Mouse (Mus musculus) embryonic facial prominence, embryonic 11.5 days (tissue): Measurements from ENCODE around the gene Fmnl2. TPM values are rescaled to one million over a fixed set of nuclear protein-coding genes. Genes with fewer than 3 reads are reported as not detected.

ENCODE experiments used
- ATAC-seq: fragments of 200-750 bp; cut with Nextera tagmentation; replicated peaks from 2 replicates; pipeline ENCODE4 v1.8.0; 2017; ENCODE audit warnings: low read depth; ENCODE audit not compliant: insufficient number of reproducible peaks, low FRiP score, low TSS enrichment
- DNase-seq: peaks from one replicate; pipeline ENCODE4 v3.0.0-alpha.2; 2015; ENCODE audit warnings: low spot score
- H3K27ac ChIP-seq: fragments of 300-500 bp; sonication (generic); replicated peaks from 2 replicates; pipeline ENCODE4 v1.5.1; 2014; ENCODE audit warnings: mild to moderate bottlenecking, low read depth, low read length, control low read depth
- H3K27me3 ChIP-seq: fragments of 300-500 bp; sonication (generic); 2 replicates; pipeline ENCODE4 v1.6.1; 2014; ENCODE audit warnings: mild to moderate bottlenecking, low read length, moderate library complexity, mixed read lengths; ENCODE audit not compliant: control insufficient read depth, insufficient read depth
- H3K36me3 ChIP-seq: fragments of 300-500 bp; sonication (generic); replicated peaks from 2 replicates; pipeline ENCODE4 v1.6.1; 2014; ENCODE audit warnings: low read depth, mild to moderate bottlenecking, low read length, moderate library complexity, mixed read lengths; ENCODE audit not compliant: control insufficient read depth, insufficient read depth
- H3K4me1 ChIP-seq: fragments of 300-500 bp; sonication (generic); 2 replicates; pipeline ENCODE4 v1.6.1; 2014; ENCODE audit warnings: low read length, mixed read lengths; ENCODE audit not compliant: control insufficient read depth, insufficient read depth
- H3K4me2 ChIP-seq: fragments of 300-500 bp; sonication (generic); 2 replicates; pipeline ENCODE4 v1.6.1; 2014; ENCODE audit warnings: low read depth, mild to moderate bottlenecking, control low read depth, low read length, moderate library complexity
- H3K4me3 ChIP-seq: fragments of 300-500 bp; sonication (generic); 2 replicates; pipeline ENCODE4 v1.5.1; 2014; ENCODE audit warnings: low read depth, low read length, control low read depth
- H3K9ac ChIP-seq: fragments of 300-500 bp; sonication (generic); replicated peaks from 2 replicates; pipeline ENCODE4 v1.6.1; 2014; ENCODE audit warnings: mild to moderate bottlenecking, control low read depth, low read length
- H3K9me3 ChIP-seq: fragments of 300-500 bp; sonication (generic); replicated peaks from 2 replicates; pipeline ENCODE4 v1.6.1; 2016; ENCODE audit warnings: mild to moderate bottlenecking, low read length, inconsistent platforms, mixed read lengths; ENCODE audit not compliant: control insufficient read depth
- WGBS: fragments of 180-500 bp; shearing (Covaris S2); extraction: QIAGEN DNeasy Blood & Tissue Kit; methylation state at CpG from one replicate; pipeline ENCODE4 v1.1.7; 2014; 5-methylcytosine and 5-hydroxymethylcytosine counted together
- polyA plus RNA-seq: library from polyadenylated mRNA; unstranded; fragments of >200 nt; fragmentation: Nextera tagmentation; extraction: Ambion mirVana; gene quantifications from 2 replicates; pipeline ENCODE4 v1.2.1, GENCODE M21; 2014

The Fmnl2 gene
- polyA plus RNA-seq, 1 experiment from 2014 or later, result 10.8 TPM

DNA sequence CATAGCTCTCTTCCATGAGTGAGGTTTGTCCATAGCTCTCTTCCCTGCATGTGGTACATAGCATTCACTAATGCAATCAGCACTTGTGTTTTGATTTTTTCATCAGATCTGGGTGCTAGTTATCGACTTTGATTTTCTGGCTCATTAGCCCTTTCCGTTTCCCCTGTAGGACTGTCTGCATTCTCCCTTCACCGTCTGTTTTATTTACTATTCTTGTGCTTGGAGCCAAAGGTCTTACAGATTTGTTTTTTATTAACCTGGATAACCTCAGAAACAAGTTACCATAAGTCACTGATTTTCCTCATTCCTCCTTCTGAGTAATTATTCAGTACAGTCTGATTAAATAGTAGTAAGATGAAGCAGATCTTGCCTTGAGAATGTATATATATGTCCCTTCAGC is 44.8 kb downstream of the Fmnl2 start:
- Histone ChIP-seq H3K27me3 (no peaks in the 10 kb centered on the region), H3K27ac (no peak overlapping the region), H3K9me3 (no peaks in the 10 kb centered on the region), H3K4me2 (no peak overlapping the region), H3K36me3 (no peaks in the 10 kb centered on the region), H3K4me1 (no peaks in the 10 kb centered on the region; the same call in 1 of the 2 replicates), H3K4me3 (no peak overlapping the region), H3K9ac (no peak overlapping the region)
- DNase-seq, result no peak
- no peak for ATAC-seq
- WGBS, result 57% methylated on average over 3 of the region's 3 CpGs

DNA sequence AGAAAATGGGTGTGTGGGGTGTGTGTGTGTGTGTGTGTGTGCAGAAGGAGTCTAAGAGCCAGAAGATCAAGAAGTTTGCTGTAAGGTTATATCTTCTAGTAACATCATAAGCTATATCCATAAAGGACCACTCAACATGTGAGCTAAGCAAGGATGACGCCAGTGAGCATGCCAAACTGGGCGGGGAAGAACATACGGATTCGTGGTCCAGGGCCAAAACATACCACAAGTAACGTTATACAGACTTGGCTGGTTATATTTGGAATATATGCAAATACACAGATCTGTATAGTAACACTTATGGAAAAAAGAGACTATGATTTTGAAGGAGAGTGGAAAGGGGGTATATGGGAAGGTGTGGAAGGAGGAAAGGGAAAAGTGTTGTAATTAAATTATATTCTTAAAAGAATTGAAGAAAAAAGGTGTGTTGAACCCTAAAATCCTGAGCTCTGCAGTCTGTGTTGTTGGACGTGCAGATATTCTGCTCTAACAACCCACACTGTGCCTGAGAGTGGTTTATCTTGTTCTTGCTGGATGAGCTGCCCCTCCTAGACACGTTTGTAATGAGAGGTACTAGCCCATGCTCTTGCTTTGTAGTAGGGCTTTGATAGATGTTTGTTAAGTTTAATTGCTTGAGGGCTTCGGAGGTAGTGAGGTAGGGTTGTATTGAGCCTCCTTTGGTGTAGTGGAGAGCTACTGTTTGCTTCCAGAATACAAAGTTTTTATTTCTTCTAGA is 45.7 kb downstream of the Fmnl2 start:
- 83% methylated on average over 8 of the region's 8 CpGs for WGBS
- ATAC-seq (no peak), DNase-seq (no peak)
- H3K4me2 ChIP-seq, result no peak overlapping the region
- H3K9me3 ChIP-seq, result no peaks in the 10 kb centered on the region
- no peaks in the 10 kb centered on the region for H3K36me3 ChIP-seq
- H3K9ac ChIP-seq, result no peak overlapping the region
- no peaks in the 10 kb centered on the region; the same call in 1 of the 2 replicates for H3K4me1 ChIP-seq
- H3K4me3 ChIP-seq, result no peak overlapping the region
- no peaks in the 10 kb centered on the region for H3K27me3 ChIP-seq
- H3K27ac ChIP-seq, result no peak overlapping the region

DNA sequence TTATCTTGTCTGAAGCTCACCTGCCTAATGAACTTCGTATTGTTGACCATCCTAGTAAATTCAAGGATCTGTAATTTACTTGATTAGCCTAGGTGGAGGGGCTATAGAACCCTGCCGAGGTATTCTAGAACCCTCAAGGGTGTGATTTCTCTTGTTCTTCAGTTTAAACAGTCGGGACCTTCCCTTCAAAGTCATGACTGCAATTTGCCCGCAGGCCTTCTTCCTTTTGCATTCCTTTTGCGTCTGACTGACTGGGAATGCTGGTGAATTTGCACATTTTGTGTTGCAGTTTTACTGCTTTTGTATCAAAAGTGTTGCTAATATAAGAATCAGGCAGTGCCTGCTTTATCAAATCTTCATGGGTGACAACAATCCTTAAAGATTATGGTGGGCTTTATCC is 46.9 kb downstream of the Fmnl2 start:
- no peak for ATAC-seq

DNA sequence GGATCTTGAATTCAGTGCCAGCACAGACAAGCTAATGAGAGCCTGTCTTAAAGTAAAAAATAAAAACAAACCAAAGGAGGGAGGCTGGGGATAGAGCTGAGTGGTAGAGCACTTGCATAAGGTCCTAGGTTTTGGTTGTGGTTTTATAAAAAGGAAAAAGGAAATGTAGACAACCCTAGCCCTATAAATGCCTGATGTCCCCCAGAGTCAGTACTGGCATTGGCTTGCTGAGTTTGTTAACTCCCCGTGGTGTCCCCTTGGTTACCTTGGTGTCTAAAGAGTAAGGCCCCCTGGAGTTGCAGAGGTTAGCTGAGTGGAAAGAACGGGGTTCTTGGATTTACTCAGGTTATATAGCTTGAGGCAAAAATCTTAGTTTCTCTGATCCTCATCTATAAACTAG is 55.7 kb downstream of the Fmnl2 start:
- Histone ChIP-seq H3K4me1 (no peaks in the 10 kb centered on the region), H3K27me3 (no peaks in the 10 kb centered on the region), H3K36me3 (no peaks in the 10 kb centered on the region), H3K27ac (no peak overlapping the region), H3K9ac (no peak overlapping the region), H3K4me3 (no peak overlapping the region), H3K4me2 (no peak overlapping the region), H3K9me3 (no peaks in the 10 kb centered on the region)
- ATAC-seq (no peak), DNase-seq (no peak)
- 29% methylated on average over 2 of the region's 2 CpGs for WGBS

More for the DNA sequence above, 46.9 kb downstream of the Fmnl2 start:
- Histone ChIP-seq H3K4me1 (no peaks in the 10 kb centered on the region), H3K9ac (no peak overlapping the region), H3K27me3 (no peaks in the 10 kb centered on the region), H3K36me3 (no peaks in the 10 kb centered on the region), H3K4me2 (no peak overlapping the region), H3K27ac (no peak overlapping the region), H3K9me3 (no peaks in the 10 kb centered on the region), H3K4me3 (no peak overlapping the region)
- DNase-seq, result no peak
- 61% methylated on average over 5 of the region's 5 CpGs for WGBS

DNA sequence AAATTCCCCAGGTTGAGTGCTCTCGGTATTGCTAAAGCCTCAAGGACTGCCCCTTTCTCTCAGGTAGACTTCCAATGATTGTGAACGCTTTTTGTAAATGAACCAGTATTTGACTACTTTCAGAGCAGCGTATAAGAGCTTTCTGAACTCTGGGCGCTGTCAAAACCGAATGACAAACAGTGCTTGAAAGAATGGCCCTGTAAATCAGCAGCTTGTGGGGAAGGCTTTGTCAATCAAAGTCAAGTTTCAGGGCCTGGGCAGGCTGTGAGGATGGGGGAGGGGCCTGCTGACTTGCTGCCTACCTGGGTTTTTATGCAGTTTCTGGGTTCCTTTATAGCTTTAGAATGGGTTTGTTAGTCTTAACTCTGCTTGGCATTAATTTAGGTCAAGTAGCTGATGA is 56.1 kb downstream of the Fmnl2 start:
- peak; percentile 17 for DNase-seq
- Histone ChIP-seq H3K4me1 (no peaks in the 10 kb centered on the region), H3K4me3 (no peak overlapping the region), H3K9me3 (no peaks in the 10 kb centered on the region), H3K27ac (no peak overlapping the region), H3K36me3 (no peaks in the 10 kb centered on the region), H3K4me2 (no peak overlapping the region), H3K9ac (no peak overlapping the region), H3K27me3 (no peaks in the 10 kb centered on the region)
- 21% methylated on average over 5 of the region's 5 CpGs for WGBS
- no peak for ATAC-seq

DNA sequence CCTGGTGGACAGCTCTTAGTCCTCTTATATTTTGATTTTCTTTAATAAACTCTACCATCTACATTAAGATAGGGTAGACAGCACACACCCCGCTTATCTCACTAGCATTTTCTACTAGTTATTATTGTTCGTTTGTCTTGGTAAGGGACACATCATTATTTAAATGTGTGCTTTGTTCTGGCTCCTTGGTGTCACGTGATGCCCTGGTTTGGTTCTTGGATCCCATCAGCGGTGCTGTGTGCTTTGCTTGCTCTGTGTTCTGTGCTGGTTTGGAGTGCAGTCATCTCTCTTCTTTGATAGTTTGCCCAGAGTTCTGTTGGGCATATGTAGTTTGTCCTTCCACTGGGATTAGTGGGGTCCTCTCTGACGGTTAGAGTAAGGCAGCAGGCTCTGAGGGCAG is 57.9 kb downstream of the Fmnl2 start:
- Histone ChIP-seq H3K9ac (no peak overlapping the region), H3K27me3 (no peaks in the 10 kb centered on the region), H3K9me3 (no peaks in the 10 kb centered on the region), H3K4me2 (no peak overlapping the region), H3K36me3 (no peaks in the 10 kb centered on the region), H3K4me3 (no peak overlapping the region), H3K27ac (no peak overlapping the region), H3K4me1 (no peaks in the 10 kb centered on the region)
- ATAC-seq, result no peak
- WGBS, result 92% methylated on average over 5 of the region's 5 CpGs
- no peak for DNase-seq

DNA sequence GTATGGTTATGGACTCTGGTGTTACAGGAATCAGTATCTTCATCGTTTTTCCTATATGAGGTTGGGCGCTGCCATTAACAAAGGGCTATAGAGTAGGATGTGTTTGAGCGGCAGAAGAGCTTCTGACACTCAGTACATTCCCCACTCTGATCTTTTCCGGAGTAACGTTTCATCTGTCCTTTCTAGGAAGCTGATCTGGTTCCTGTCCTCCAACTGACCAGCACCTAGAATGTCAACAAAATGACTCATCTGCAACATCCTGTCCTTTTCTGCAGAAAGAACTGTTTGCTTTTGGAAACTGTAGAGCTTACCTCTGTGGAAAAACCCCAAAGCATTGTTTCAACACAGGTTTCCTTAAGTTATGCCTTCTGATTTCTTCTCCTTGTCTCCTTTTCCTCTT is 60.4 kb downstream of the Fmnl2 start:
- Histone ChIP-seq H3K4me3 (no peak overlapping the region), H3K4me2 (no peak overlapping the region), H3K9ac (no peak overlapping the region), H3K36me3 (no peaks in the 10 kb centered on the region), H3K27ac (no peak overlapping the region), H3K27me3 (no peaks in the 10 kb centered on the region), H3K9me3 (no peaks in the 10 kb centered on the region), H3K4me1 (no peaks in the 10 kb centered on the region)
- no peak for DNase-seq
- no peak for ATAC-seq
- WGBS, result 69% methylated on average over 5 of the region's 5 CpGs

DNA sequence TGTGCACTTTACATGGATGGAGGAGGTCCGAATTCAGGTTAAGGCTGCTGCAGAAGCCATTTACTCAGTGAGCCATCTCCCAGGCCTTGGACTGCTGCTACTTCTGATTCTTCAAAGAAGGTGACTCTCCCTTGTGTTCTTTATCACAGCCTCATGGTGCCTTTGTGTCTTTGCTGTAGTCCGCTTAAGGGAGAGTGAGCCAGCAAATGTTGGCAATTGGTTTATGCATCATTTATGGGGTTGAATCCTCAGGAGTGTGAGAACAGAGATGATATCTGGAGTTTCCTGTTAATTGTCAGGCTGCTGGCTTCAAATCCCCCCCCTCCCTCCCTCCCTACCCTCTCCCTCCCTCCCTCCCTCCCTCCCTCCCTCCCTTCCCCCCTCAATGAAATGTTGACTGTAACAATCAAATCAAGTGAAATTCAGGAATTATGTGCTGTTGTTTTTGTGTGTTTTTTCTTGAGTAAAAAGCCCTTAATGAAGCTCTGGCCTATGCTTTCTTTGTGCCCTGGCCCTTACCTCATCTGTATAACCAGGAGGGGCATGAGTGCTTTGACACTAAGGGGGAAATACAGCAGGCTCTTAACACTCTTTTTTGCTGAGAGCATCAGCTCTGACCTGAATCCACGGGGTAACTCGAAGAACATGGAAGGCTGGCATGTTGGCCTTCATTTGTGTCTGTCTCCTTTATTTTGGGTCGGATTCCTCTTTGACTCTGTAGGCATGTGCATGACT is 63.2 kb downstream of the Fmnl2 start:
- Histone ChIP-seq H3K4me3 (no peak overlapping the region), H3K36me3 (no peaks in the 10 kb centered on the region), H3K9me3 (no peaks in the 10 kb centered on the region), H3K27me3 (no peaks in the 10 kb centered on the region), H3K27ac (no peak overlapping the region), H3K4me1 (no peaks in the 10 kb centered on the region), H3K4me2 (no peak overlapping the region), H3K9ac (no peak overlapping the region)
- WGBS, result 86% methylated on average over 5 of the region's 5 CpGs
- DNase-seq (no peak), ATAC-seq (no peak)
